Mouse (Mus musculus): Measurements from ENCODE around the gene Astn2. TPM values are rescaled to one million over a fixed set of nuclear protein-coding genes. Genes with fewer than 3 reads are reported as not detected.

The Astn2 gene
- polyA plus RNA-seq, 1 experiment, result not detected

DNA sequence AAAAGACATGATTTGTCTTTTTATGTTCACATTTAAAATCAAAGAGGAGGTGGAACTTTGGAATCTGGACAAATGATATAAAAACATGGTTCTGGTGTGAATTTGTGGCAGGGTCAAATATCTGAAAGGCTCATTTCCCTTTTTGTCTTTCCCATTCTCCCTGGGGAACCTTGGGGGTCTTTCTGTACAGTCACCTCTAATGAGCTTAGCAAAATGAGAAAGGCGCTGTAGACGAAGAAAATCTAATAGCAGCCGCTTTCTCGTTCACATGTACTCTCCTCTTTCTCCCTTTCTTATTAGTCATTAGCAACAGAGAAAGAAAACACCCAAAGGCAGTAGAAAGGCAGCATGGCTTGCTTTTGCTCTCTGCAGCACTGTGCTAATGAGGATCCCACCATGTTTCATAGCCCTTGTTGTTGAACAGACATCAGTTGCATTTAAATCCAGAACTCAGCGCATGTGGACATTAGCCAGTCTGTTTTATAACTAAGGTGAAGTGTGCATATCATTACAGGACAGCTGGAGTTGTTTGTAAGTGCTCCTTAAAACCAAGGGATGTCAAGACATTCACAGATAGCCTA lies 737.3 kb downstream of the Astn2 start:
- Histone ChIP-seq H3K4me3 (no peak overlapping the region), H3K79me2 (ENCODE audit: control insufficient read depth, insufficient read depth) (no peaks in the 10 kb centered on the region), H3K4me2 (ENCODE audit: low read depth) (no peak overlapping the region), H3ac (ENCODE audit: control insufficient read depth, insufficient read length) (no peak overlapping the region), H3K36me3 (ENCODE audit: control insufficient read depth, insufficient read depth) (no peaks in the 10 kb centered on the region), H3K27me3 (ENCODE audit: control insufficient read depth, insufficient read depth, insufficient read length) (no peaks in the 10 kb centered on the region)
- TF ChIP-seq POLR2A (IDR thresholded peaks at IDR 0.05; ENCODE audit: insufficient read length, low read depth) (no peak), MYOG (IDR thresholded peaks at IDR 0.05; ENCODE audit: control insufficient read depth in 1 of 3, insufficient read depth in 1 of 3, insufficient read length in 2 of 3, low read depth in 2 of 3) (no peak), TCF3 (IDR thresholded peaks at IDR 0.05; ENCODE audit: insufficient read length, low read depth) (no peak), MYOD1 (IDR thresholded peaks at IDR 0.05; ENCODE audit: control insufficient read depth in 1 of 3, insufficient read length in 2 of 3, low read depth in 2 of 3) (no peak)

DNA sequence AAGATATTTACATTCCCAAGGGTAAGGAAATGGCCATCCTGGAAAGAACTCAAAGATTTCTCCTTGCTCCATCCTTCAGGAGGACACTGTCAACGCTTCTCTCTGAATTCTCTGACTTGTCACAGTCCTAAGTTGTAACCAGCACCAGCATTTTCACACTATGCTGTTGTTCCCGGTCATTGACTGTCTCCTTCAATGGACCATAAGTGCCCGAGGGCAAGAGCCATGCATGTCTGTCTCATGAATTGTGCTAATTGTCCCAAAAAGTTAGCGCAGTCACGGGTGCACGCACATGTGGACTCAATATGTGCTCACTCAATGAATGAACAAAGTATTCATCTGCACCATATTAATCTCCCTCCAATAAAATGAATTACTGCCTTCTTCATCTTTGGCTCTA lies 741.2 kb downstream of the Astn2 start:
- Histone ChIP-seq H3K79me2 (ENCODE audit: control insufficient read depth, insufficient read depth) (no peaks in the 10 kb centered on the region), H3ac (ENCODE audit: control insufficient read depth, insufficient read length) (no peak overlapping the region), H3K36me3 (ENCODE audit: control insufficient read depth, insufficient read depth) (no peaks in the 10 kb centered on the region), H3K4me2 (ENCODE audit: low read depth) (no peak overlapping the region), H3K4me3 (no peak overlapping the region), H3K27me3 (ENCODE audit: control insufficient read depth, insufficient read depth, insufficient read length) (no peaks in the 10 kb centered on the region)
- TF ChIP-seq SRF (IDR thresholded peaks at IDR 0.05; ENCODE audit: control insufficient read depth, insufficient read length, low read depth) (no peak), USF1 (IDR thresholded peaks at IDR 0.05; ENCODE audit: low read depth) (no peak), MYOD1 (IDR thresholded peaks at IDR 0.05; ENCODE audit: control insufficient read depth in 1 of 3, insufficient read length in 2 of 3, low read depth in 2 of 3) (no peak), MAX (IDR thresholded peaks at IDR 0.05; ENCODE audit: low read depth) (no peak), REST (IDR thresholded peaks at IDR 0.05; ENCODE audit: insufficient read depth, insufficient read length) (no peak), E2F4 (IDR thresholded peaks at IDR 0.05; ENCODE audit: insufficient read depth) (no peak), MYOG (IDR thresholded peaks at IDR 0.05; ENCODE audit: control insufficient read depth in 1 of 3, insufficient read depth in 1 of 3, insufficient read length in 2 of 3, low read depth in 2 of 3) (no peak), POLR2A (IDR thresholded peaks at IDR 0.05; ENCODE audit: insufficient read length, low read depth) (no peak), TCF12 (IDR thresholded peaks at IDR 0.05; ENCODE audit: insufficient read depth, poor library complexity, severe bottlenecking) (no peak)

DNA sequence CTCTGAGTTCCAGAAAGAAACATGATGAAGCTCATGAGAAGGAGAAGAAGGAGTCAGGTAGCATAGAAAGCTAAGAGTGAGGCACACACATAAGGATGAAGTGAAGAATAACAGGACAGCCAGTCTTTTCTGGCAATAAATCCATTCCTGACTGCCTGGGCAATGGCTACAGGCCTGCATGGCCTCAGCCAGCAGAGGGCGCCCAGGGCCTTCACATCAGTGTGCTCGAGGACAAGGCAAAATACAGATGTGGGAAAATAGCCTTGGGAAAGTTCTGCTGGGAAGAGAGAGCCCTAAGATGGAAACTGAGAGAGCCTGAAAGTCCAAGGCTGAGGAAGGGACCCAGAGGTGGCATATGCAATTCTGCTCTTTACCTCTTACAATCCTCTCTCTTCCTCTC lies 749.7 kb downstream of the Astn2 start:
- no peaks in the 10 kb centered on the region for H3K27me3 ChIP-seq (ENCODE audit: control insufficient read depth, insufficient read depth, insufficient read length)
- no peaks in the 10 kb centered on the region for H3K36me3 ChIP-seq (ENCODE audit: control insufficient read depth, insufficient read depth)
- no peaks in the 10 kb centered on the region for H3K79me2 ChIP-seq (ENCODE audit: control insufficient read depth, insufficient read depth)
- TF ChIP-seq TCF12 (IDR thresholded peaks at IDR 0.05; ENCODE audit: insufficient read depth, poor library complexity, severe bottlenecking) (no peak), TCF3 (IDR thresholded peaks at IDR 0.05; ENCODE audit: insufficient read length, low read depth) (no peak), POLR2AphosphoS2 (IDR thresholded peaks at IDR 0.05; ENCODE audit: insufficient read length, low read depth) (no peak), MAX (IDR thresholded peaks at IDR 0.05; ENCODE audit: low read depth) (no peak), SRF (IDR thresholded peaks at IDR 0.05; ENCODE audit: control insufficient read depth, insufficient read length, low read depth) (no peak), CEBPB (IDR thresholded peaks at IDR 0.05; ENCODE audit: insufficient read depth, poor library complexity, severe bottlenecking) (no peak), REST (IDR thresholded peaks at IDR 0.05; ENCODE audit: insufficient read depth, insufficient read length) (no peak), E2F4 (IDR thresholded peaks at IDR 0.05; ENCODE audit: insufficient read depth) (no peak)
- no peak overlapping the region for H3K4me2 ChIP-seq (ENCODE audit: low read depth)
- H3ac ChIP-seq (ENCODE audit: control insufficient read depth, insufficient read length), result no peak overlapping the region
- H3K4me3 ChIP-seq, result no peak overlapping the region

DNA sequence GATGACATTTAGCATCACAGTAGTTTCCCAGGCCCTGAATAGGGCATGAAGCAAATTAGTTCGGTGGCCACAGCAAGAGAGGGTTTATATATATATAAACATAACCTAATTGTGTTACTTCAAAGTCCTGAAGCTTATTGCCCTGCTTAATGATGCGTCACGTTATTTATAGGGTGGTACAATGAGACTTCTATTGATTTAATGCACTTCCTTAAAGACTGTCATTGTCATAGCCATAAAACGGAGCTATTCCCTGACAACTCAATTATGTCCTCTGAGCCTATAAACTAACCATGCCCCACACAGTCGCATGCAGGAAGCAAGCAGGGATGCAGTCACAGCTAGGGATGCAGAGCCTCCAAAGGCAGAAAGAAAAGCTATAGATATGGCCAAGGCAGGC lies 761.8 kb downstream of the Astn2 start:
- Histone ChIP-seq H3K79me2 (ENCODE audit: control insufficient read depth, insufficient read depth) (no peaks in the 10 kb centered on the region), H3K4me2 (ENCODE audit: low read depth) (no peak overlapping the region), H3K36me3 (ENCODE audit: control insufficient read depth, insufficient read depth) (no peaks in the 10 kb centered on the region), H3K4me3 (no peak overlapping the region), H3ac (ENCODE audit: control insufficient read depth, insufficient read length) (no peak overlapping the region), H3K27me3 (ENCODE audit: control insufficient read depth, insufficient read depth, insufficient read length) (peaks cover 3% of the 10 kb centered on the region)
- TF ChIP-seq E2F4 (IDR thresholded peaks at IDR 0.05; ENCODE audit: insufficient read depth) (no peak), MYOG (IDR thresholded peaks at IDR 0.05; ENCODE audit: control insufficient read depth in 1 of 3, insufficient read depth in 1 of 3, insufficient read length in 2 of 3, low read depth in 2 of 3) (no peak), POLR2A (IDR thresholded peaks at IDR 0.05; ENCODE audit: insufficient read length, low read depth) (no peak), POLR2AphosphoS2 (IDR thresholded peaks at IDR 0.05; ENCODE audit: insufficient read length, low read depth) (no peak), REST (IDR thresholded peaks at IDR 0.05; ENCODE audit: insufficient read depth, insufficient read length) (no peak), CEBPB (IDR thresholded peaks at IDR 0.05; ENCODE audit: insufficient read depth, poor library complexity, severe bottlenecking) (no peak), TCF12 (IDR thresholded peaks at IDR 0.05; ENCODE audit: insufficient read depth, poor library complexity, severe bottlenecking) (no peak), MYOD1 (IDR thresholded peaks at IDR 0.05; ENCODE audit: control insufficient read depth in 1 of 3, insufficient read length in 2 of 3, low read depth in 2 of 3) (no peak), MAX (IDR thresholded peaks at IDR 0.05; ENCODE audit: low read depth) (no peak), USF1 (IDR thresholded peaks at IDR 0.05; ENCODE audit: low read depth) (no peak), TCF3 (IDR thresholded peaks at IDR 0.05; ENCODE audit: insufficient read length, low read depth) (no peak), SRF (IDR thresholded peaks at IDR 0.05; ENCODE audit: control insufficient read depth, insufficient read length, low read depth) (no peak)

DNA sequence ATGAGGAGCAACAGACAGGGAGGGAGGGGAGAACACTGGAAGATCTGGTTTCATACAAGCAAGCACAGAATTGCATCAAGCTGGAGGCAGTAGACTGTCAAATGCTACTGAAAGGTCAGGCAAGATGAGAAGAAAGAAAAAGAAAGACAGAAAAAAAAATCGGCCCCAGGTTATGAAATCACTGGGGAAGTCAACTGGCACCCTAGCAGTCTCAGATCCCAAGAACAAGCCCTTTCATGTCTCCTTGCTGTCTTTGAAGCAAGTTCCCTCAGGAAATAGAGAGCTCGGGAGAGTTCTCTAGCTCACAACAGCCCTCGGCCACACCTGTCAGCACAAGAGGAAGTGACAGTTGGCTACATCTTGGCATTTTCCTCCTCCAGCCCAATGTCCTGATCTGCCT lies 766.2 kb downstream of the Astn2 start:
- H3K4me3 ChIP-seq, result no peak overlapping the region

More for the DNA sequence above, 766.2 kb downstream of the Astn2 start:
- Histone ChIP-seq H3K27me3 (ENCODE audit: control insufficient read depth, insufficient read depth, insufficient read length) (no peaks in the 10 kb centered on the region), H3K36me3 (ENCODE audit: control insufficient read depth, insufficient read depth) (no peaks in the 10 kb centered on the region), H3K4me2 (ENCODE audit: low read depth) (no peak overlapping the region), H3K79me2 (ENCODE audit: control insufficient read depth, insufficient read depth) (no peaks in the 10 kb centered on the region), H3ac (ENCODE audit: control insufficient read depth, insufficient read length) (no peak overlapping the region)
- no peak for TF ChIP-seq TCF3 (IDR thresholded peaks at IDR 0.05; ENCODE audit: insufficient read length, low read depth)
- no peak for TF ChIP-seq TCF12 (IDR thresholded peaks at IDR 0.05; ENCODE audit: insufficient read depth, poor library complexity, severe bottlenecking)
- TF ChIP-seq POLR2AphosphoS2 (IDR thresholded peaks at IDR 0.05; ENCODE audit: insufficient read length, low read depth), result no peak
- TF ChIP-seq MYOG (IDR thresholded peaks at IDR 0.05; ENCODE audit: control insufficient read depth in 1 of 3, insufficient read depth in 1 of 3, insufficient read length in 2 of 3, low read depth in 2 of 3), result no peak
- no peak for TF ChIP-seq E2F4 (IDR thresholded peaks at IDR 0.05; ENCODE audit: insufficient read depth)
- no peak for TF ChIP-seq MAX (IDR thresholded peaks at IDR 0.05; ENCODE audit: low read depth)
- no peak for TF ChIP-seq USF1 (IDR thresholded peaks at IDR 0.05; ENCODE audit: low read depth)
- no peak for TF ChIP-seq CEBPB (IDR thresholded peaks at IDR 0.05; ENCODE audit: insufficient read depth, poor library complexity, severe bottlenecking)
- no peak for TF ChIP-seq POLR2A (IDR thresholded peaks at IDR 0.05; ENCODE audit: insufficient read length, low read depth)

All from myocyte (in vitro differentiated cells).